Mouse (Mus musculus): ENCODE measurements at regions not wholly inside any gene's neighbourhood (a gene's known extent, or its start where the extent isn't known, plus 50 kb on each side); places are given as distances from the start of the nearest gene placed in this dataset.
A peak's percentile ranks its signal among the peaks of the same experiment; 100 is the strongest.

DNA sequence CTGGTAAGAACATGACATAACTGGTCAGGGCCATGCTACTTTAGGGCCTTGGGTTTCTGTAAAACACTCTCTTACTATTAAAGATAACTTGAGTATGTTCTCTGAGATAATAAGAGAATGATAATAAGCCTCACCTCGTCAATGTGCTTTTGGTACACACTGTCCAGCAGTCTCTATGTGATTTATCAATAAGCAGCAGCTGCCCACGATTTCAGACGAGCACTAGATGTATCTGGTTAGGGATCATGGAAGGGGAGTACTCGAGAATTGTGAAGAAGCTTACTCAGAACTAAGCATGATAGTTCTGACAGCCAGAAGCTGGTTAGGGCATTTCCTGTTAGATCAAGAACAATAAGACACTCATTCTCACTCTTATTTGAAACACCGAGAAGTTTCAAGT, 53.8 kb downstream of the Neurod6 start:
- no peak overlapping the region for H3K4me2 ChIP-seq (replicated peaks; ENCODE audit: low read depth, low read length)
- H3K9ac ChIP-seq (ENCODE audit: low read depth, low read length), result no peak overlapping the region
- 74% methylated on average over 5 of the region's 5 CpGs for WGBS
- DNase-seq (ENCODE audit: low spot score) (no peak), ATAC-seq (ENCODE audit: low FRiP score) (no peak)
- no peak overlapping the region for H3K27ac ChIP-seq (ENCODE audit: low read depth, low read length)
- H3K4me3 ChIP-seq (ENCODE audit: low read depth, low read length), result no peak overlapping the region
- H3K27me3 ChIP-seq (ENCODE audit: control insufficient read depth, insufficient read depth, low read length), result no peaks in the 10 kb centered on the region
- no peaks in the 10 kb centered on the region for H3K4me1 ChIP-seq (replicated peaks; ENCODE audit: control insufficient read depth, insufficient read depth, low read length)
- no peaks in the 10 kb centered on the region for H3K9me3 ChIP-seq (ENCODE audit: control insufficient read depth, low read length)
- no peaks in the 10 kb centered on the region for H3K36me3 ChIP-seq (ENCODE audit: control insufficient read depth, insufficient read depth, low read length)

DNA sequence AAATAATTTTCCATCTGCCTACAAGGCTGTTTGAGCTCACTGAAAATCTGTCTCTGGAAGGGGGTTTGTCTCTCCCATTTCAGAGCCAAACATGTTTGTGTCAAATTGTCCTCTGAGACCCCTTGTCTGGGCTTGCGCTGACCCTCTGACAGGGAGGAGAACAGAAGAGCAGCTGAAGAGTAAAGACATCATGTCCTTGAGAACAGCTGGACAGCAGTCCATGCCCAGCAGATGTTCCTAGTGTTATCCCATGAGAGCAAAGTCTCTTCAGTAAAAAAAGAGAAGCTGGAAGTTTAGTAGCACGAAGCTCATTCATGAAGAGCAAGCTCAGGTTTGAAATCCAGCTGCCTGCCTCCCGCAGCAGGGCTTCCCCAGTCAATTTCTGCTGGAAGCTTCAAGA, 60.7 kb downstream of the Neurod6 start:
- Histone ChIP-seq H3K4me2 (replicated peaks; ENCODE audit: low read depth, low read length) (no peak overlapping the region), H3K9me3 (ENCODE audit: control insufficient read depth, low read length) (no peaks in the 10 kb centered on the region), H3K36me3 (ENCODE audit: control insufficient read depth, insufficient read depth, low read length) (no peaks in the 10 kb centered on the region), H3K4me3 (ENCODE audit: low read depth, low read length) (no peak overlapping the region), H3K9ac (ENCODE audit: low read depth, low read length) (no peak overlapping the region), H3K4me1 (replicated peaks; ENCODE audit: control insufficient read depth, insufficient read depth, low read length) (no peaks in the 10 kb centered on the region), H3K27me3 (ENCODE audit: control insufficient read depth, insufficient read depth, low read length) (no peaks in the 10 kb centered on the region), H3K27ac (ENCODE audit: low read depth, low read length) (no peak overlapping the region)
- ATAC-seq (ENCODE audit: low FRiP score), result no peak
- no peak for DNase-seq (ENCODE audit: low spot score)
- 89% methylated on average over 3 of the region's 3 CpGs for WGBS

- no peaks in the 10 kb centered on the region for H3K9me3 ChIP-seq (ENCODE audit: control insufficient read depth, low read length)
- DNase-seq (ENCODE audit: low spot score), result peak; percentile 27
- H3K4me2 ChIP-seq (replicated peaks; ENCODE audit: low read depth, low read length), result no peak overlapping the region
- no peaks in the 10 kb centered on the region for H3K4me1 ChIP-seq (replicated peaks; ENCODE audit: control insufficient read depth, insufficient read depth, low read length)
- H3K27ac ChIP-seq (ENCODE audit: low read depth, low read length), result no peak overlapping the region
- ATAC-seq (ENCODE audit: low FRiP score), result no peak
- H3K27me3 ChIP-seq (ENCODE audit: control insufficient read depth, insufficient read depth, low read length), result no peaks in the 10 kb centered on the region
- no peaks in the 10 kb centered on the region for H3K36me3 ChIP-seq (ENCODE audit: control insufficient read depth, insufficient read depth, low read length)
- WGBS, result 71% methylated on average over 13 of the region's 13 CpGs
- no peak overlapping the region for H3K9ac ChIP-seq (ENCODE audit: low read depth, low read length)
- no peak overlapping the region for H3K4me3 ChIP-seq (ENCODE audit: low read depth, low read length)
These were observed 63.1 kb downstream of the Neurod6 start for GRCm38 (mm10) chr6:55617922-55618481.

DNA sequence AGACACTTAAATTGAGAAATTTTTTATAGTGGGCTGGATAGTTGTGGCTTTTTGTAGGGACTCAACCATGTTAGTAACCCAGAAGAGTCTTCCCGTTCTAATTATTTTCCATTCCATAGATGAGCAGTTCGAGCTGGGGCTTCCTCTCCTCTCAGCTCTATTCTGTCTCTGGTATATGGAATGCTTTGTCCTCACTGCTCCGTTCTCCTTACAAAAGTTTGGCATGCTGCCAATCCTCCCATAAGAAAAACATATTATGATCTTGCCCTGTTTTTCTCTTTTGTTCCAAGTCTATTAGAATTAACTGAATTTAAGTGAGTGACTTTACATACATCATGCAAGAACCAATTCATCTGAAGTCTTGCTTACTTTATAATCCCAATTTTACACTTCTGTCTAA, 70.7 kb downstream of the Neurod6 start:
- WGBS, result 76% methylated on average over 3 of the region's 3 CpGs
- DNase-seq (ENCODE audit: low spot score), result no peak
- ATAC-seq (ENCODE audit: low FRiP score), result no peak

GRCm38 (mm10) chr6:55609976-55610375, 71.1 kb downstream of the Neurod6 start:
- ATAC-seq (ENCODE audit: low FRiP score), result no peak
- Histone ChIP-seq H3K4me3 (ENCODE audit: low read depth, low read length) (no peak overlapping the region), H3K27me3 (ENCODE audit: control insufficient read depth, insufficient read depth, low read length) (no peaks in the 10 kb centered on the region), H3K4me2 (replicated peaks; ENCODE audit: low read depth, low read length) (no peak overlapping the region), H3K9me3 (ENCODE audit: control insufficient read depth, low read length) (no peaks in the 10 kb centered on the region), H3K4me1 (replicated peaks; ENCODE audit: control insufficient read depth, insufficient read depth, low read length) (no peaks in the 10 kb centered on the region), H3K27ac (ENCODE audit: low read depth, low read length) (no peak overlapping the region), H3K36me3 (ENCODE audit: control insufficient read depth, insufficient read depth, low read length) (no peaks in the 10 kb centered on the region), H3K9ac (ENCODE audit: low read depth, low read length) (no peak overlapping the region)
- 85% methylated on average over 1 of the region's 1 CpGs for WGBS
- DNase-seq (ENCODE audit: low spot score), result no peak

More for the DNA sequence above, 70.7 kb downstream of the Neurod6 start:
- H3K27me3 ChIP-seq (ENCODE audit: control insufficient read depth, insufficient read depth, low read length), result no peaks in the 10 kb centered on the region
- no peak overlapping the region for H3K9ac ChIP-seq (ENCODE audit: low read depth, low read length)
- H3K4me3 ChIP-seq (ENCODE audit: low read depth, low read length), result no peak overlapping the region
- H3K9me3 ChIP-seq (ENCODE audit: control insufficient read depth, low read length), result no peaks in the 10 kb centered on the region
- H3K4me1 ChIP-seq (replicated peaks; ENCODE audit: control insufficient read depth, insufficient read depth, low read length), result no peaks in the 10 kb centered on the region
- H3K36me3 ChIP-seq (ENCODE audit: control insufficient read depth, insufficient read depth, low read length), result no peaks in the 10 kb centered on the region
- no peak overlapping the region for H3K4me2 ChIP-seq (replicated peaks; ENCODE audit: low read depth, low read length)
- no peak overlapping the region for H3K27ac ChIP-seq (ENCODE audit: low read depth, low read length)

GRCm38 (mm10) chr6:55609053-55609452, 72.0 kb downstream of the Neurod6 start:
- H3K4me3 ChIP-seq (ENCODE audit: low read depth, low read length), result no peak overlapping the region
- H3K9me3 ChIP-seq (ENCODE audit: control insufficient read depth, low read length), result no peaks in the 10 kb centered on the region
- H3K4me2 ChIP-seq (replicated peaks; ENCODE audit: low read depth, low read length), result no peak overlapping the region
- no peaks in the 10 kb centered on the region for H3K27me3 ChIP-seq (ENCODE audit: control insufficient read depth, insufficient read depth, low read length)
- DNase-seq (ENCODE audit: low spot score), result no peak
- H3K4me1 ChIP-seq (replicated peaks; ENCODE audit: control insufficient read depth, insufficient read depth, low read length), result no peaks in the 10 kb centered on the region
- no peak overlapping the region for H3K27ac ChIP-seq (ENCODE audit: low read depth, low read length)
- WGBS, result 77% methylated on average over 1 of the region's 1 CpGs
- no peak overlapping the region for H3K9ac ChIP-seq (ENCODE audit: low read depth, low read length)
- no peak for ATAC-seq (ENCODE audit: low FRiP score)
- H3K36me3 ChIP-seq (ENCODE audit: control insufficient read depth, insufficient read depth, low read length), result no peaks in the 10 kb centered on the region

DNA sequence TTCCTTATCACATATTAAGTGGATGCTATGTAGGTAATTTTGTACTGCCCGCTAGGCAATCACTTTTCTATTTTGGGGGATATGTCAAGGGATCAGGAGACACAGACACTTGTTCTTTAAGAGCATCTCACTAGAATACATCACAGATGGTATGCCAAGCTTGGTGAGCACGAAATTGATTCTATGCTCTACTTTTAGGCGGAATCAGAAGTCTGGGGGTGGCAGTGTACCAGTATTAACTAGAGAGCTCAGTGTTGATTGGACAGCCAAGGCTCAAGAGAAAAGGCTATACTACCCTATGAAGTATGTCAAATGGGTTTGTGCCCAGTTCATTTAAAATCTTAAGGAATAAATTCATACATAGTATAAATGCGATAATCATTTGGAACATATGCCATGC, 84.0 kb downstream of the Neurod6 start:
- no peaks in the 10 kb centered on the region for H3K9me3 ChIP-seq (ENCODE audit: control insufficient read depth, low read length)
- H3K27me3 ChIP-seq (ENCODE audit: control insufficient read depth, insufficient read depth, low read length), result no peaks in the 10 kb centered on the region
- no peak overlapping the region for H3K4me2 ChIP-seq (replicated peaks; ENCODE audit: low read depth, low read length)
- 91% methylated on average over 4 of the region's 4 CpGs for WGBS
- no peak for ATAC-seq (ENCODE audit: low FRiP score)
- no peak overlapping the region for H3K27ac ChIP-seq (ENCODE audit: low read depth, low read length)
- H3K4me1 ChIP-seq (replicated peaks; ENCODE audit: control insufficient read depth, insufficient read depth, low read length), result no peaks in the 10 kb centered on the region
- H3K4me3 ChIP-seq (ENCODE audit: low read depth, low read length), result no peak overlapping the region
- no peaks in the 10 kb centered on the region for H3K36me3 ChIP-seq (ENCODE audit: control insufficient read depth, insufficient read depth, low read length)
- DNase-seq (ENCODE audit: low spot score), result no peak
- H3K9ac ChIP-seq (ENCODE audit: low read depth, low read length), result no peak overlapping the region

DNA sequence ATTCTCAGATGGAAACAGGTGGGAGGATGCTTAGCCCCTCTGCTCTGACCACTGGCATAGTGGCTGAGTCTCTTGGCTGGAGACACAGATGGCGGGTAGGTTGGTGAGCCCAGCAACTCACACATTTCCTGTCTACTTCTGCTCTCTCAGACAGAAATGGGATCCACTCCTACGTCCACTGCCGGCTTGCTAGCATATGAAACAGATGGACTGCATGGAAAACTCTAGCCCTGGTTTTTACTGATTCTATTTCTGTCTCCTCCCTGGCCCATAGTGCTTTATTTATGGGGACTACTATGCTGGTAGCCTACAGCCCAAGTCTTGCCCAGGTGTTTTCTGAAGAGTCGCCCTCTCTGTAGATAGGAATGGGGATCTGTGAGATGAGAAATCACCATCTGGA, 88.9 kb downstream of the Neurod6 start:
- Histone ChIP-seq H3K4me2 (replicated peaks; ENCODE audit: low read depth, low read length) (no peak overlapping the region), H3K36me3 (ENCODE audit: control insufficient read depth, insufficient read depth, low read length) (no peaks in the 10 kb centered on the region), H3K27me3 (ENCODE audit: control insufficient read depth, insufficient read depth, low read length) (no peaks in the 10 kb centered on the region), H3K9me3 (ENCODE audit: control insufficient read depth, low read length) (no peaks in the 10 kb centered on the region), H3K4me1 (replicated peaks; ENCODE audit: control insufficient read depth, insufficient read depth, low read length) (no peaks in the 10 kb centered on the region), H3K9ac (ENCODE audit: low read depth, low read length) (no peak overlapping the region), H3K4me3 (ENCODE audit: low read depth, low read length) (no peak overlapping the region), H3K27ac (ENCODE audit: low read depth, low read length) (no peak overlapping the region)
- 85% methylated on average over 4 of the region's 4 CpGs for WGBS
- ATAC-seq (ENCODE audit: low FRiP score), result no peak
- DNase-seq (ENCODE audit: low spot score), result no peak

DNA sequence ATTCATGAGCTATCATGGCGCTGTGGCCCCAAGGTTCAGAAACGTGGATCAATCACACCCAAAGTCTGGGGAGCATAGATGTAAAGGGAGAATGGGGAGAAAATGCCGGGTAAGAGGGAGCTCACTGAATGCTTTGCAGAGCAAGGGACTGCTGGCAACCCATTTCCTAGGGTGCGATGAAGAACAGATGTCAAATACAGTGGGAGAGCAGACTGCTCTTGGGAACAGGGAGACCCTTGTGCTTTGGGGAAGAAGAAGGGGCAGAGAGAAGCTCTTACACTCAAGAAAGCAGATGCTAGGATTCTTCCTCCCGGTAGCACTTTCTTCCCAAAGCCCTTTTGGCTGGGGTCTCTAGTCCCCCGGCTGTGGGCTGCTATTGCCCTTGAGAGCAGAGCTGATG, 100.0 kb downstream of the Neurod6 start:
- no peaks in the 10 kb centered on the region for H3K27me3 ChIP-seq (ENCODE audit: control insufficient read depth, insufficient read depth, low read length)
- ATAC-seq (ENCODE audit: low FRiP score), result no peak
- no peaks in the 10 kb centered on the region for H3K4me1 ChIP-seq (replicated peaks; ENCODE audit: control insufficient read depth, insufficient read depth, low read length)
- 62% methylated on average over 6 of the region's 6 CpGs for WGBS
- no peaks in the 10 kb centered on the region for H3K36me3 ChIP-seq (ENCODE audit: control insufficient read depth, insufficient read depth, low read length)
- H3K27ac ChIP-seq (ENCODE audit: low read depth, low read length), result no peak overlapping the region
- no peak for DNase-seq (ENCODE audit: low spot score)
- H3K9ac ChIP-seq (ENCODE audit: low read depth, low read length), result no peak overlapping the region
- no peaks in the 10 kb centered on the region for H3K9me3 ChIP-seq (ENCODE audit: control insufficient read depth, low read length)
- H3K4me2 ChIP-seq (replicated peaks; ENCODE audit: low read depth, low read length), result no peak overlapping the region
- H3K4me3 ChIP-seq (ENCODE audit: low read depth, low read length), result no peak overlapping the region

All from hindbrain, embryonic 11.5 days (tissue).